Mouse (Mus musculus): ENCODE results near the gene Caap1. TPM values are rescaled to one million over a fixed set of nuclear protein-coding genes. Genes with fewer than 3 reads are reported as not detected.

Gene Caap1
- polyA plus RNA-seq, 1 experiment from 2014 or later = 24.8 TPM

DNA sequence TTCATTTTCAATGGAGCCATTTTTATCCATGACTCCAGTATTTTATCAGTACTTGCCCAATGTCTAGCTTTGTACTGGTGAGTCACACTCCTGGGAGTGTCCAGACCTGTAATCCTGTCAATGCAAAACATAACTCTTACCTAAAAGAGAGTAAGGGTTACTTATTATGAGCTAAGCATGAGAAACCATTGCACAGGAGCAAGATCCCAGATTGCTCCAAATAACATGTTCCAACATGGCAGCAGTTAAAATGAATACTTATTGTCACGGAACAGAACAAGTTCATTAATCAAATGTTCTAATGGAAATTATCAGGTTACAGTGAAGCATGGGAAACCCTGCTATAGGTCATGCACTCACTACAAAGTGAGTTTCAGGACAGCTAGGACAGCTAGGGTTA, 3.7 kb upstream of the Caap1 start:
- no peaks in the 10 kb centered on the region for H3K27me3 ChIP-seq
- no peaks in the 10 kb centered on the region for H3K9me3 ChIP-seq
- H3K27ac ChIP-seq = no peak overlapping the region
- no peak overlapping the region for H3K9ac ChIP-seq
- H3K4me2 ChIP-seq = no peak overlapping the region
- WGBS = 84% methylated on average over 1 of the region's 1 CpGs
- peaks cover 7% of the 10 kb centered on the region for H3K4me1 ChIP-seq (replicated peaks)
- H3K36me3 ChIP-seq = no peaks in the 10 kb centered on the region
- ATAC-seq (ENCODE audit: low FRiP score) = no peak
- H3K4me3 ChIP-seq = no peak overlapping the region

GRCm38 (mm10) chr4:94559266-94559665, 2.7 kb upstream of the Caap1 start:
- Histone ChIP-seq H3K4me3 (no peak overlapping the region), H3K4me2 (no peak overlapping the region), H3K27ac (no peak overlapping the region), H3K9ac (no peak overlapping the region), H3K9me3 (no peaks in the 10 kb centered on the region), H3K36me3 (no peaks in the 10 kb centered on the region), H3K4me1 (replicated peaks) (peaks cover 15% of the 10 kb centered on the region), H3K27me3 (no peaks in the 10 kb centered on the region)
- 24% methylated on average over 2 of the region's 2 CpGs for WGBS
- ATAC-seq (ENCODE audit: low FRiP score) = no peak

- no peak overlapping the region for H3K27ac ChIP-seq
- 72% methylated on average over 7 of the region's 7 CpGs for WGBS
- H3K4me2 ChIP-seq = peak overlapping the region; percentile 42
- H3K9me3 ChIP-seq = no peaks in the 10 kb centered on the region
- peak overlapping the region; percentile 84; the same call in 1 of the 2 replicates for H3K4me3 ChIP-seq
- H3K27me3 ChIP-seq = no peaks in the 10 kb centered on the region
- H3K9ac ChIP-seq = no peak overlapping the region
- H3K4me1 ChIP-seq (replicated peaks) = peaks cover 15% of the 10 kb centered on the region
- H3K36me3 ChIP-seq = no peaks in the 10 kb centered on the region
- peak; percentile 27; the same call in 1 of the 2 replicates for ATAC-seq (ENCODE audit: low FRiP score)
Observed at GRCm38 (mm10) chr4:94557145-94557544, 549 bp upstream of the Caap1 start.

GRCm38 (mm10) chr4:94554955-94555494, 1.6 kb downstream of the Caap1 start:
- H3K4me1 ChIP-seq (replicated peaks) = peaks cover 15% of the 10 kb centered on the region
- ATAC-seq (ENCODE audit: low FRiP score) = no peak
- H3K36me3 ChIP-seq = no peaks in the 10 kb centered on the region; the same call in 1 of the 2 replicates
- H3K27ac ChIP-seq = no peak overlapping the region
- peak overlapping the region; percentile 67 for H3K4me2 ChIP-seq
- no peak overlapping the region for H3K9ac ChIP-seq
- no peaks in the 10 kb centered on the region for H3K27me3 ChIP-seq
- 92% methylated on average over 5 of the region's 5 CpGs for WGBS
- peak overlapping the region; percentile 84; the same call in 1 of the 2 replicates for H3K4me3 ChIP-seq
- H3K9me3 ChIP-seq = no peaks in the 10 kb centered on the region

DNA sequence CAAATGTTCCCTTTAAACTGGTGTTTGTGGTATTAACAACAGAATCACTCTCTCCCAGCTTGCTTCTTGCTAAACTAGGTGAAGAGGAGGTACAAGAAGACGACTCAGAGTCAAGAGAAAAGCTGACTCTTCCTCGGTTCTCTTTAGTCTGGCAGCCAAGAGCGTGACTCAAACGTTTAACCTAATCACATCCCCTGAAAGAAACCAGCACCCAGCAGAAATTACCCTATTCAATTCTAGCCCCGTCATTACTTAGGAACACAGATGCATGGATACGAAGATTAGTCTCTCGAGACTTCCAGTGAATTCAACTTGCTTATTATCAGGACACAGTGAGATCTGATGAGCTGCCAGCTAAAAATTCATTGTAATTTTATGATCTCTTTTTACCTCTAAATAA, 12.3 kb downstream of the Caap1 start:
- no peaks in the 10 kb centered on the region; the same call in 1 of the 2 replicates for H3K4me1 ChIP-seq (replicated peaks)
- 44% methylated on average over 7 of the region's 7 CpGs for WGBS
- no peak overlapping the region for H3K4me3 ChIP-seq
- peaks cover 43% of the 10 kb centered on the region for H3K36me3 ChIP-seq
- no peak overlapping the region for H3K9ac ChIP-seq
- no peak for ATAC-seq (ENCODE audit: low FRiP score)
- H3K9me3 ChIP-seq = no peaks in the 10 kb centered on the region
- H3K27me3 ChIP-seq = no peaks in the 10 kb centered on the region
- H3K27ac ChIP-seq = no peak overlapping the region
- H3K4me2 ChIP-seq = no peak overlapping the region

GRCm38 (mm10) chr4:94543041-94543440, 13.6 kb downstream of the Caap1 start:
- 94% methylated on average over 4 of the region's 4 CpGs for WGBS

DNA sequence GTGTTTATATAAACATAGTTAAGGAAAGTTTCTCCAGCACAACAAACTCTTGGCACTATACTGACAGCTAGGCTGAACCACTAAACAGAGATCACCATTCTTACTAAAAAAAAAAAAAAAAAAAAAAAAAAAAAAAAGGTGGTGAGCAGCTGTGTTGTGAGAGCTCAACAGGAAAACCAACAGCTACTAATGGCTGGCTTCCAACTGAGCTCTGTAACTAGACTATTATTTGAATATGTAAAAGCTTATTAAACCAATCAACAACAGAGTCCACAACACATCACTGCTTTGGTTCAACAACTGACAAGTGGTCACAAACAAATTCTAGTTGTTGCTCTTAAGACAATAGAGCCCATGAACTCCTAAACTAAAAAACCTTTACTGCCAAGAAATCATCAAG, 23.4 kb downstream of the Caap1 start:
- Histone ChIP-seq H3K9me3 (no peaks in the 10 kb centered on the region), H3K4me2 (no peak overlapping the region), H3K27ac (no peak overlapping the region), H3K36me3 (peaks cover 12% of the 10 kb centered on the region), H3K4me1 (replicated peaks) (no peaks in the 10 kb centered on the region), H3K9ac (no peak overlapping the region), H3K27me3 (no peaks in the 10 kb centered on the region), H3K4me3 (no peak overlapping the region)
- no peak for ATAC-seq (ENCODE audit: low FRiP score)

More at GRCm38 (mm10) chr4:94543041-94543440, 13.6 kb downstream of the Caap1 start:
- Histone ChIP-seq H3K4me3 (no peak overlapping the region), H3K9ac (no peak overlapping the region), H3K4me1 (replicated peaks) (no peaks in the 10 kb centered on the region; the same call in 1 of the 2 replicates), H3K27me3 (no peaks in the 10 kb centered on the region), H3K9me3 (no peaks in the 10 kb centered on the region), H3K27ac (no peak overlapping the region), H3K4me2 (no peak overlapping the region), H3K36me3 (peaks cover 47% of the 10 kb centered on the region)
- ATAC-seq (ENCODE audit: low FRiP score) = no peak

GRCm38 (mm10) chr4:94529448-94529847, 27.1 kb downstream of the Caap1 start:
- Histone ChIP-seq H3K4me1 (replicated peaks) (no peaks in the 10 kb centered on the region), H3K9me3 (no peaks in the 10 kb centered on the region), H3K4me2 (no peak overlapping the region), H3K4me3 (no peak overlapping the region), H3K36me3 (peaks cover 1% of the 10 kb centered on the region; the same call in 1 of the 2 replicates), H3K27ac (no peak overlapping the region), H3K27me3 (no peaks in the 10 kb centered on the region), H3K9ac (no peak overlapping the region)
- no peak for ATAC-seq (ENCODE audit: low FRiP score)
- WGBS = 95% methylated on average over 1 of the region's 1 CpGs

GRCm38 (mm10) chr4:94523321-94523720, 33.3 kb downstream of the Caap1 start:
- no peaks in the 10 kb centered on the region for H3K9me3 ChIP-seq
- no peak for ATAC-seq (ENCODE audit: low FRiP score)
- no peak overlapping the region for H3K4me3 ChIP-seq
- no peak overlapping the region for H3K27ac ChIP-seq
- no peak overlapping the region for H3K9ac ChIP-seq
- H3K4me1 ChIP-seq (replicated peaks) = no peaks in the 10 kb centered on the region
- H3K4me2 ChIP-seq = no peak overlapping the region
- H3K27me3 ChIP-seq = no peaks in the 10 kb centered on the region
- H3K36me3 ChIP-seq = no peaks in the 10 kb centered on the region

DNA sequence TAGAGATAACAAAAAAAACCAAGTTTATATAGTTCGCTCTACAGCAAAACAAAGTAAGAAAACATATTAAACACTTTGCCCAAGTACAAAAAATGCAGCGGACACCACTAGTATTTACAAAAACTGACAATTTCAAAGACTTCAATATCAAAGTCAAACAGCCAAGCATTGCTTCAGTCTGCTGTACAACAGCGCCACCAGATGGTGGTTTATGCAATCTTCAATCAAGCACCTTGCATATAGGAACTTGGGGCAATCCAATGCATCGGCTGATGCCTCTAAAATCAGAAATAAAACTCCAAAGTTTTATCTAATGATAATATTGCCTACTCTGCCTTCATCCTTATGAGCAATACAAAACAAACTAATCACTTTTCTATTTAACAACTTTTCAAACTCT, 39.0 kb downstream of the Caap1 start:
- no peaks in the 10 kb centered on the region for H3K9me3 ChIP-seq
- no peak overlapping the region for H3K4me3 ChIP-seq
- WGBS = 68% methylated on average over 4 of the region's 4 CpGs
- H3K36me3 ChIP-seq = peaks cover 13% of the 10 kb centered on the region
- H3K27ac ChIP-seq = no peak overlapping the region
- H3K4me1 ChIP-seq (replicated peaks) = no peaks in the 10 kb centered on the region
- H3K27me3 ChIP-seq = no peaks in the 10 kb centered on the region
- no peak for ATAC-seq (ENCODE audit: low FRiP score)
- H3K9ac ChIP-seq = no peak overlapping the region
- H3K4me2 ChIP-seq = no peak overlapping the region

DNA sequence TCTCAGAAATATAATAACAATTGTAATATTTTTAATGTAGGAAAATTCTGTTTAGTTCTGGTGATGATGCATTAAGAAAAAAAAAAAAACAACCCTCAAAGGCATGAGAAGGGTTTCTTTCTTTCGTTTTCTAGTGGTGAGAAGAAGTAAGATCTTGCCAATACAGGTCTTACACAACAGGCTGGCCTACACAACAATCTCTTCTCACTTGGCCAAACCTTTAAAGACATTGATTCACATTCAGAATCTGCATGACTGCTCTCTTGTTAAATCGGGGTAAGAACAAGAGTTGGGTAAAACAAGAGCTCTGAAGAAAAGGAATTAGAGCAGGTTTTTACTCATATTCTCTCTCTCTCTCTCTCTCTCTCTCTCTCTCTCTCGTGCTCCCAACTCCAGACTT, 41.2 kb downstream of the Caap1 start:
- Histone ChIP-seq H3K4me1 (replicated peaks) (no peaks in the 10 kb centered on the region), H3K27me3 (no peaks in the 10 kb centered on the region), H3K27ac (no peak overlapping the region), H3K9ac (no peak overlapping the region), H3K9me3 (no peaks in the 10 kb centered on the region), H3K4me2 (no peak overlapping the region), H3K36me3 (peaks cover 25% of the 10 kb centered on the region), H3K4me3 (no peak overlapping the region)
- WGBS = 76% methylated on average over 3 of the region's 3 CpGs
- ATAC-seq (ENCODE audit: low FRiP score) = no peak

DNA sequence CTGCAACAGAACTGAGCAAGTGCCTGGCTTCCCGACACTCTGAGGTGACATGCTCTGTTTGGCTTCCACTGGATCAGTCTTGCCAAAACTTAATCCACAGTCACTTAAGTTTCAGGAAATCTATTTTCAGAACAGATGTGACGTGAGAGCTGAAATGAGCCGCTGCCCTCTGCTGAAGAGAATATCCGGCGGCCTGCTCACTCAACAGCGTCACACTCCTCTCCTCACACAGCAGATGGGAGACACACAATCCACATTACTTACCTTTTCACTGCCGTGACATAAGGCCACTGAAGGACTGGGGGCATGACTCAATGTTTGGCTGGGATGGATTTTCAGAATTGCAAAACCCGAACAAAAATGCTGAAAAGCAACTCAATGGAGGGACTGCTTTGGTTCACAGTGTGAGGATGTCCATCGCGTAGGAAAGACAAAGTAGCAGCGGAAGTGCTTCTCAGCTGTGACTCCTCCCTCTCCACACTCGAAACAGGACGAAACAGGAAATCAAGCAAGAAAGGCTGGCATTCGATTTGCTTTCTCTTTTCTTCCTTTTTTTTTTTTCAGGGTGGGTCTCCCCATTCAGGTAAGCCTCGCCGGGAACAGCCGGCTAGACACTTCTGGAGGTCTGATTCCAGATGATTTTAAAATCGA, 79.7 kb downstream of the Caap1 start:
- H3K4me2 ChIP-seq = no peak overlapping the region
- H3K9me3 ChIP-seq = no peaks in the 10 kb centered on the region
- no peak for ATAC-seq (ENCODE audit: low FRiP score)
- H3K27me3 ChIP-seq = no peaks in the 10 kb centered on the region
- H3K27ac ChIP-seq = no peak overlapping the region
- no peaks in the 10 kb centered on the region for H3K36me3 ChIP-seq
- H3K4me3 ChIP-seq = no peak overlapping the region
- H3K9ac ChIP-seq = no peak overlapping the region
- 84% methylated on average over 18 of the region's 18 CpGs for WGBS
- H3K4me1 ChIP-seq (replicated peaks) = 0 out of 2 replicates have a peak, but pooled peaks cover 3% of the 10 kb centered on the region

- Histone ChIP-seq H3K36me3 (no peaks in the 10 kb centered on the region), H3K9me3 (no peaks in the 10 kb centered on the region), H3K27me3 (no peaks in the 10 kb centered on the region), H3K27ac (no peak overlapping the region), H3K9ac (no peak overlapping the region), H3K4me1 (replicated peaks) (0 out of 2 replicates have a peak, but pooled peaks cover 3% of the 10 kb centered on the region), H3K4me2 (no peak overlapping the region), H3K4me3 (no peak overlapping the region)
- ATAC-seq (ENCODE audit: low FRiP score) = no peak
- 95% methylated on average over 1 of the region's 1 CpGs for WGBS
Observed at GRCm38 (mm10) chr4:94473286-94473685, 83.3 kb downstream of the Caap1 start.
